Mouse (Mus musculus): Measurements from ENCODE around the gene Rxrb. TPM values are rescaled to one million over a fixed set of nuclear protein-coding genes. Genes with fewer than 3 reads are reported as not detected.

Rxrb gene
- total and polyA plus RNA-seq, 2 experiments: 13.0 to 46.5 TPM

GRCm38 (mm10) chr17:34028501-34029149 is 3.0 kb upstream of the Rxrb start:
- Histone ChIP-seq H3K27me3 (ENCODE audit: control insufficient read depth, insufficient read depth, low read length) (no peaks in the 10 kb centered on the region), H3K4me1 (ENCODE audit: control insufficient read depth, insufficient read depth, low read length) (peaks cover 33% of the 10 kb centered on the region), H3K4me3 (ENCODE audit: insufficient read depth, low read depth, low read length) (no peak overlapping the region), H3K79me2 (ENCODE audit: control insufficient read depth, insufficient read depth, low read length) (peaks cover 29% of the 10 kb centered on the region), H3K9ac (ENCODE audit: low read depth, low read length) (no peak overlapping the region), H3K27ac (replicated peaks; ENCODE audit: insufficient read depth, low read depth, low read length) (no peak overlapping the region), H3K36me3 (ENCODE audit: control insufficient read depth, insufficient read depth, low read length) (peaks cover 4% of the 10 kb centered on the region; the same call in 1 of the 2 replicates)
- 79% methylated on average over 17 of the region's 17 CpGs for WGBS
- no peak for TF ChIP-seq POLR2A (IDR thresholded peaks at IDR 0.05; ENCODE audit: extremely low read depth, insufficient read depth, low read length)
- TF ChIP-seq CTCF (IDR thresholded peaks at IDR 0.05; ENCODE audit: low read depth, low read length): no peak
- no peak for DNase-seq (ENCODE audit: extremely low read depth, low read depth, low spot score)

- peaks cover 4% of the 10 kb centered on the region; the same call in 1 of the 2 replicates for H3K36me3 ChIP-seq (ENCODE audit: control insufficient read depth, insufficient read depth, low read length)
- peaks cover 29% of the 10 kb centered on the region for H3K79me2 ChIP-seq (ENCODE audit: control insufficient read depth, insufficient read depth, low read length)
- no peak overlapping the region for H3K9ac ChIP-seq (ENCODE audit: low read depth, low read length)
- peaks cover 29% of the 10 kb centered on the region for H3K4me1 ChIP-seq (ENCODE audit: control insufficient read depth, insufficient read depth, low read length)
- H3K27ac ChIP-seq (replicated peaks; ENCODE audit: insufficient read depth, low read depth, low read length): no peak overlapping the region
- H3K4me3 ChIP-seq (ENCODE audit: insufficient read depth, low read depth, low read length): no peak overlapping the region
- no peak for TF ChIP-seq CTCF (IDR thresholded peaks at IDR 0.05; ENCODE audit: low read depth, low read length)
- TF ChIP-seq POLR2A (IDR thresholded peaks at IDR 0.05; ENCODE audit: extremely low read depth, insufficient read depth, low read length): no peak
- H3K27me3 ChIP-seq (ENCODE audit: control insufficient read depth, insufficient read depth, low read length): no peaks in the 10 kb centered on the region
- WGBS: 85% methylated on average over 18 of the region's 18 CpGs
- no peak for DNase-seq (ENCODE audit: extremely low read depth, low read depth, low spot score)
Measured at GRCm38 (mm10) chr17:34029150-34029889, 2.3 kb upstream of the Rxrb start.

GRCm38 (mm10) chr17:34029890-34030595 is 1.6 kb upstream of the Rxrb start:
- H3K4me3 ChIP-seq (ENCODE audit: insufficient read depth, low read depth, low read length): peak overlapping the region; percentile 87; the same call in 1 of the 2 replicates
- H3K9ac ChIP-seq (ENCODE audit: low read depth, low read length): peak overlapping the region; percentile 91
- H3K36me3 ChIP-seq (ENCODE audit: control insufficient read depth, insufficient read depth, low read length): peaks cover 4% of the 10 kb centered on the region; the same call in 1 of the 2 replicates
- H3K4me1 ChIP-seq (ENCODE audit: control insufficient read depth, insufficient read depth, low read length): peaks cover 29% of the 10 kb centered on the region
- H3K79me2 ChIP-seq (ENCODE audit: control insufficient read depth, insufficient read depth, low read length): peaks cover 29% of the 10 kb centered on the region
- 71% methylated on average over 21 of the region's 21 CpGs for WGBS
- H3K27me3 ChIP-seq (ENCODE audit: control insufficient read depth, insufficient read depth, low read length): no peaks in the 10 kb centered on the region
- H3K27ac ChIP-seq (replicated peaks; ENCODE audit: insufficient read depth, low read depth, low read length): no peak overlapping the region
- no peak for DNase-seq (ENCODE audit: extremely low read depth, low read depth, low spot score)
- TF ChIP-seq CTCF (IDR thresholded peaks at IDR 0.05; ENCODE audit: low read depth, low read length) (no peak), POLR2A (IDR thresholded peaks at IDR 0.05; ENCODE audit: extremely low read depth, insufficient read depth, low read length) (no peak)

- TF ChIP-seq POLR2A (IDR thresholded peaks at IDR 0.05; ENCODE audit: extremely low read depth, insufficient read depth, low read length) (no peak), CTCF (IDR thresholded peaks at IDR 0.05; ENCODE audit: low read depth, low read length) (peak; percentile 13; the same call in 1 of the 2 replicates)
- Histone ChIP-seq H3K4me3 (ENCODE audit: insufficient read depth, low read depth, low read length) (peak overlapping the region; percentile 87), H3K36me3 (ENCODE audit: control insufficient read depth, insufficient read depth, low read length) (peaks cover 5% of the 10 kb centered on the region; the same call in 1 of the 2 replicates), H3K4me1 (ENCODE audit: control insufficient read depth, insufficient read depth, low read length) (peaks cover 25% of the 10 kb centered on the region), H3K79me2 (ENCODE audit: control insufficient read depth, insufficient read depth, low read length) (peaks cover 29% of the 10 kb centered on the region), H3K27me3 (ENCODE audit: control insufficient read depth, insufficient read depth, low read length) (no peaks in the 10 kb centered on the region), H3K27ac (replicated peaks; ENCODE audit: insufficient read depth, low read depth, low read length) (peak overlapping the region; percentile 82), H3K9ac (ENCODE audit: low read depth, low read length) (peak overlapping the region; percentile 91)
- no peak for DNase-seq (ENCODE audit: extremely low read depth, low read depth, low spot score)
- under 1% methylated on average over 20 of the region's 20 CpGs for WGBS
Measured at GRCm38 (mm10) chr17:34030861-34031326, 718 bp upstream of the Rxrb start.

GRCm38 (mm10) chr17:34032174-34032632 is 591 bp downstream of the Rxrb start:
- peak; percentile 49 for DNase-seq (ENCODE audit: extremely low read depth, low read depth, low spot score)
- WGBS: under 1% methylated on average over 34 of the region's 48 CpGs
- peaks cover 19% of the 10 kb centered on the region for H3K4me1 ChIP-seq (ENCODE audit: control insufficient read depth, insufficient read depth, low read length)
- peak overlapping the region; percentile 96 for H3K4me3 ChIP-seq (ENCODE audit: insufficient read depth, low read depth, low read length)
- H3K27ac ChIP-seq (replicated peaks; ENCODE audit: insufficient read depth, low read depth, low read length): peak overlapping the region; percentile 88
- H3K36me3 ChIP-seq (ENCODE audit: control insufficient read depth, insufficient read depth, low read length): peaks cover 5% of the 10 kb centered on the region; the same call in 1 of the 2 replicates
- peak overlapping the region; percentile 95 for H3K9ac ChIP-seq (ENCODE audit: low read depth, low read length)
- no peaks in the 10 kb centered on the region for H3K27me3 ChIP-seq (ENCODE audit: control insufficient read depth, insufficient read depth, low read length)
- 0 out of 2 replicates have a peak, but pooled peaks have one; percentile 52 for TF ChIP-seq POLR2A (IDR thresholded peaks at IDR 0.05; ENCODE audit: extremely low read depth, insufficient read depth, low read length)
- TF ChIP-seq CTCF (IDR thresholded peaks at IDR 0.05; ENCODE audit: low read depth, low read length): no peak
- peaks cover 29% of the 10 kb centered on the region for H3K79me2 ChIP-seq (ENCODE audit: control insufficient read depth, insufficient read depth, low read length)
